Mouse (Mus musculus): ENCODE measurements at regions not wholly inside any gene's neighbourhood (a gene's known extent, or its start where the extent isn't known, plus 50 kb on each side); places are given as distances from the start of the nearest gene placed in this dataset.

GRCm38 (mm10) chr10:111410121-111410520 lies 62.9 kb upstream of the Nap1l1 start:
- Histone ChIP-seq H3K27ac (ENCODE audit: low read depth, low read length) (no peak overlapping the region), H3K4me1 (ENCODE audit: insufficient read depth, low read length) (no peaks in the 10 kb centered on the region), H3K4me3 (ENCODE audit: low read depth, low read length) (no peak overlapping the region), H3K27me3 (ENCODE audit: insufficient read depth, low read length) (no peaks in the 10 kb centered on the region), H3K9me3 (ENCODE audit: low read length) (no peaks in the 10 kb centered on the region), H3K9ac (replicated peaks; ENCODE audit: low read length, poor library complexity, severe bottlenecking) (no peak overlapping the region), H3K4me2 (ENCODE audit: low read depth, low read length, poor library complexity, severe bottlenecking) (no peak overlapping the region), H3K36me3 (ENCODE audit: insufficient read depth, low read length) (no peaks in the 10 kb centered on the region)
- DNase-seq (ENCODE audit: low spot score) (no peak), ATAC-seq (ENCODE audit: low FRiP score) (no peak)
- TF ChIP-seq CTCF (IDR thresholded peaks at IDR 0.05), result no peak
- WGBS, result 64% methylated on average over 3 of the region's 3 CpGs

- Histone ChIP-seq H3K9ac (replicated peaks; ENCODE audit: low read length, poor library complexity, severe bottlenecking) (no peak overlapping the region), H3K4me3 (ENCODE audit: low read depth, low read length) (no peak overlapping the region), H3K4me1 (ENCODE audit: insufficient read depth, low read length) (no peaks in the 10 kb centered on the region), H3K4me2 (ENCODE audit: low read depth, low read length, poor library complexity, severe bottlenecking) (no peak overlapping the region), H3K9me3 (ENCODE audit: low read length) (no peaks in the 10 kb centered on the region), H3K36me3 (ENCODE audit: insufficient read depth, low read length) (no peaks in the 10 kb centered on the region), H3K27ac (ENCODE audit: low read depth, low read length) (no peak overlapping the region), H3K27me3 (ENCODE audit: insufficient read depth, low read length) (no peaks in the 10 kb centered on the region)
- WGBS, result 93% methylated on average over 9 of the region's 9 CpGs
- no peak for TF ChIP-seq CTCF (IDR thresholded peaks at IDR 0.05)
- no peak for DNase-seq (ENCODE audit: low spot score)
- no peak for ATAC-seq (ENCODE audit: low FRiP score)
Measured at GRCm38 (mm10) chr10:111411533-111411932, 61.5 kb upstream of the Nap1l1 start.

- DNase-seq (ENCODE audit: low spot score), result no peak
- Histone ChIP-seq H3K36me3 (ENCODE audit: insufficient read depth, low read length) (no peaks in the 10 kb centered on the region), H3K4me2 (ENCODE audit: low read depth, low read length, poor library complexity, severe bottlenecking) (no peak overlapping the region), H3K4me1 (ENCODE audit: insufficient read depth, low read length) (peaks cover 6% of the 10 kb centered on the region; the same call in 1 of the 2 replicates), H3K27me3 (ENCODE audit: insufficient read depth, low read length) (no peaks in the 10 kb centered on the region), H3K9me3 (ENCODE audit: low read length) (no peaks in the 10 kb centered on the region), H3K4me3 (ENCODE audit: low read depth, low read length) (no peak overlapping the region), H3K9ac (replicated peaks; ENCODE audit: low read length, poor library complexity, severe bottlenecking) (no peak overlapping the region), H3K27ac (ENCODE audit: low read depth, low read length) (no peak overlapping the region)
- WGBS, result 92% methylated on average over 6 of the region's 6 CpGs
- no peak for TF ChIP-seq CTCF (IDR thresholded peaks at IDR 0.05)
- no peak for ATAC-seq (ENCODE audit: low FRiP score)
Measured at GRCm38 (mm10) chr10:111416611-111417130, 56.4 kb upstream of the Nap1l1 start.

- Histone ChIP-seq H3K27me3 (ENCODE audit: insufficient read depth, low read length) (no peaks in the 10 kb centered on the region), H3K27ac (ENCODE audit: low read depth, low read length) (no peak overlapping the region), H3K4me3 (ENCODE audit: low read depth, low read length) (peak overlapping the region; percentile 26; the same call in 1 of the 2 replicates), H3K4me2 (ENCODE audit: low read depth, low read length, poor library complexity, severe bottlenecking) (peak overlapping the region; percentile 53), H3K9me3 (ENCODE audit: low read length) (no peaks in the 10 kb centered on the region), H3K4me1 (ENCODE audit: insufficient read depth, low read length) (peaks cover 10% of the 10 kb centered on the region; the same call in 1 of the 2 replicates), H3K36me3 (ENCODE audit: insufficient read depth, low read length) (no peaks in the 10 kb centered on the region), H3K9ac (replicated peaks; ENCODE audit: low read length, poor library complexity, severe bottlenecking) (peak overlapping the region; percentile 48)
- DNase-seq (ENCODE audit: low spot score) (peak; percentile 30), ATAC-seq (ENCODE audit: low FRiP score) (no peak; the same call in 1 of the 2 replicates)
- WGBS, result 20% methylated on average over 23 of the region's 23 CpGs
- TF ChIP-seq CTCF (IDR thresholded peaks at IDR 0.05), result no peak
Measured at GRCm38 (mm10) chr10:111419375-111420194, 53.4 kb upstream of the Nap1l1 start.

- peak overlapping the region; percentile 53 for H3K4me2 ChIP-seq (ENCODE audit: low read depth, low read length, poor library complexity, severe bottlenecking)
- H3K27ac ChIP-seq (ENCODE audit: low read depth, low read length), result no peak overlapping the region
- peaks cover 10% of the 10 kb centered on the region; the same call in 1 of the 2 replicates for H3K4me1 ChIP-seq (ENCODE audit: insufficient read depth, low read length)
- 8% methylated on average over 7 of the region's 7 CpGs for WGBS
- DNase-seq (ENCODE audit: low spot score), result peak; percentile 47
- no peaks in the 10 kb centered on the region for H3K27me3 ChIP-seq (ENCODE audit: insufficient read depth, low read length)
- ATAC-seq (ENCODE audit: low FRiP score), result 0 out of 2 replicates have a peak, but pooled peaks have one; percentile 60
- H3K4me3 ChIP-seq (ENCODE audit: low read depth, low read length), result peak overlapping the region; percentile 26; the same call in 1 of the 2 replicates
- TF ChIP-seq CTCF (IDR thresholded peaks at IDR 0.05), result no peak
- H3K9ac ChIP-seq (replicated peaks; ENCODE audit: low read length, poor library complexity, severe bottlenecking), result peak overlapping the region; percentile 48; the same call in 1 of the 2 replicates
- no peaks in the 10 kb centered on the region for H3K9me3 ChIP-seq (ENCODE audit: low read length)
- no peaks in the 10 kb centered on the region for H3K36me3 ChIP-seq (ENCODE audit: insufficient read depth, low read length)
Measured at GRCm38 (mm10) chr10:111420195-111420838, 52.7 kb upstream of the Nap1l1 start.
